Mouse (Mus musculus) heart, adult 18-20 months (tissue): Measurements from ENCODE around the gene Lrrc28. TPM values are rescaled to one million over a fixed set of nuclear protein-coding genes. Genes with fewer than 3 reads are reported as not detected.
A peak's percentile ranks its signal among the peaks of the same experiment; 100 is the strongest.
"Not testable (repeated sequence)": the region's sequence is repeated elsewhere in the genome, so short reads cannot be mapped to it uniquely, and the experiment has no call there.

Experiments
- DNase-seq, 2 experiments: peaks; one replicate each; pipeline ENCODE4 v3.0.0; 2021 to 2022; ENCODE audit warnings: mixed read lengths in 1 of 2
- total RNA-seq, 2 experiments: library from RNA; stranded (reverse); gene quantifications; 2 replicates each; pipeline ENCODE4 v1.2.3; 2021

Lrrc28 gene
- total RNA-seq, 2 experiments from 2014 or later: 12.8 to 13.9 TPM

DNA sequence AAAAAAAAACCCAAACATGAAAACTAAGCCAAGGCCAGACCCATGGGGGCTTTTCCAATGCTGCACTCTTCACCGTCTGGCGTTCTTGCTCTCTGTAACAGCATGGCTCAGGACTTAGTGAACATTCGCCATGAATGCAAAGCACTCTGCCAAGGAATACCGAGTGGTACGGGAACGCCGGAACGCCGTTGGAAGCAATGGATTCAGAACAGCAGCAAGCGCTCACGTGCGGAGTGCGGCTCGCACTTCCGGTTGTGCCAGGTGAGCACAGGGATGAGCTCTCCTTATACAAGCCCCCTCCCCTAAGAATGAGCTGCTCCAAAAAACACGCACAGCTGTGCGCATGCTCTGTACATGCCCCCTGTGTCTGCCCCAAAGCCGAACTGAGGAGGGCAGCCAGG is 116.2 kb downstream of the Lrrc28 start:
- no peak for DNase-seq

DNA sequence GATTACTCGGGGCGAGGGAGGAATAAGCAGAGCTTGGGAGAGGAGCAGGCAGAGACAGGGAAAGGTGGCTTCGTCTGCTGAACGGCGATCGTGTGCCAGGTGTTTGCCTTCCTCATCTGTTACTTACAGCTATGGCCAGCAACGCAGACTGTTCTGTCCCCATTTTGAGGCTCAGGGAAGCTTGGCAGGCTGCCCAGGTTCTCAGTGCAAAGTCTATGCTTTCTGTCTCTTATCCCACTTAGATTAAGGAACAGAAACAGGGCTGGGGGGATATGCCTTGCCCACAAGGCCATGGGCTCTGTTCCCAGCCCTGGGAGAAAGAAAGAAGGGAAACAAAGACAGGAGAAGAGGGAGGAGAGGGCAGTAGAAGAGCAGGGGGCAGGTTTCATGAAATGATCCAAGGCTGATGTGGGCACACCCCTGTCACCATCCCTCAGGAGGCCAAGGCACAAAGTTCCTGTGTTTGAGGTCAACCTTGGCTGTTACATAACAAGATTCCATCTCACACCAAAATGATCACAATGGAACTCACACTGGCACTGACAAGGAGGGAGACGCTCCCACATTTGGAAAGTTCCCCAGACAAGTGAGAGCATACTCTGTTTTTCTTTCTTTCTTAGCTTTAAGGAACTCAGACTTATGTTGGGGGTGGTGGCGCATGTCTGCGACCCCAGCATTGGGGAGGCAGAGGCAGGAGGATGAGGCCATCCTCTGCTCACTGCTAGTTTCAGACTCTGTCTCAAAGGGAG is 116.8 kb downstream of the Lrrc28 start:
- DNase-seq: peak; percentile 62 to 73

DNA sequence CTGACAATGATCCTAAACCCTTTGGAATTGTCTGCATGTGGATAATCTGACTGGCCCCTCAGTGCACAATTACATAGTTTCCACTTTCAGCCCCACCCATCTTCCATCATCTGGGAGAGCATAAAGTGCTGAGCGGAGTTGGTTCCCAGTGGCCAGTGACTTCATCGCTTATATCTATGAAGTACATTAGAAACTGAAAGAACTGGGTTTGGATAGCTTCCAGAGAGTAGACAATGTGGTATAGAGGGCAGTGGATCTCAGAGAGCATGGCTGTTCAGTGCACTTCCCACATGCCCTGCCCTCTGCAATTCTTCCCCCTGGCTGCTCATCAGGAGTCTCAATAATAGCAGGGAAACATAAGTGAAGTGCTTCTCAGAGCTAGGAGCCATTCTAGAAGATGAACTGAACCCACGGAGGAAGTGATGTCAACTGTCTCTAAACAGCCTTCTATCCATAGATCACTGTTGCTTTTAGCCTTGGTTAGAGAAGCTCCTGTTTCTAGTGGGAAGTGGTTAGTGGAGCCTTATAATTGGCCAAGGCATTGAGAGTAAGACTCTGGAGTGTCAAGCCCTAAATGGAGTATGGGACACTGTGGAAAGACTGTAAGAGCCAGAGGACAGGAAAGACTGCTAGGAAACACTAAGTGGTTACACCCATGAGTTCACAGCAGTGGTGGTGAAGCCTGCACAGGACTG is 119.0 kb downstream of the Lrrc28 start:
- DNase-seq: peak in 1 of 2 experiments; percentile 20

DNA sequence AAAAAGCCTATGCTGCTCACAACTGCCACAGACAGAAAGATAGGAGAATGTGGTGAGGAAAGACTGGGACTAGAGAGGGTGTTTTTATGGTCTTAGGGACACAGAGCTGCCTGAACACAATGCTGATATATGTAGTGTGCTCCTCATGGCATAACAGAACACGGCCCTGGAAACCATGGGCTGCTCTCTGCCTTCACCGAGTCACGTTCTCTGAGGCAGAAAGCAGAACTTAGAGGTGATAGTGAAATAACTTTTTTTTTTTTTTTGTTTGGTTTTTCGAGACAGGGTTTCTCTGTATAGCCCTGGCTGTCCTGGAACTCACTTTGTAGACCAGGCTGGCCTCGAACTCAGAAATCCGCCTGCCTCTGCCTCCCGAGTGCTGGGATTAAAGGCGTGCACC is 121.0 kb downstream of the Lrrc28 start:
- DNase-seq: not testable (repeated sequence)

DNA sequence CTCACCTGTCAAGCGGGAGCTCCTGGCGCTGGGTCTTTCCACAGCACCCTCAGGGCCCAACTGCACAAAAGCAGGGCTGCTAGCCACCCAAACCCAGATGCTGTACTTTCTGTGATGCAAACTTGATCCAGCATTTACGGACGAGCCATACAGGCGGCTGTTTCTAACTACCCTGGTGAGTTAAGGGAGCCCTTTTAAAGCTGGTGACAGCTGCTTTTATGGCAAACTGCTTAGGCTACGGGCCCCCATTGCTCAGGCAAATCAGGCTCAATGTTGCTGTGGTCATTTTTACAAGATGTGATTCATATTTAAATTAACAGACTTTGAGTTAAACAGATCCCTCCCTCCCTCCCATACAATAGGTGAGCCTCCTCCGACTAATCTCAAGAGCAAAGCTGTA is 121.7 kb downstream of the Lrrc28 start:
- DNase-seq: no peak

DNA sequence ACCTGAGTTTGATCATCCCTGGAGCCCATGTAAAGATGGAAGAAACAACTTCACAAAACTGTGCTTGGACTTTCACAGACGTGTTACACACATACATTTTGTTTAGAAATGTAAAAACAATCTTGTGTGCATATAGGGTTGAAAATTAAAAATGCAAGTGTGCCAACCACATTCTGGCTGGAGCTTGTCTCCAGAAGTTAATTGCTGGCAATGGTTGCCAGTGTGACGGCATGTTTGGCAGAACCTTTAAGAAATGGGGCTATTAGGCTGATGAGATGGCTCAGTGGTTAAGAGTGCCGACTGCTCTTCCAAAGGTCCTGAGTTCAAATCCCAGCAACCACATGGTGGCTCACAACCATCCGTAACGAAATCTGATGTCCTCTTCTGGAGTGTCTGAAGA is 123.3 kb downstream of the Lrrc28 start:
- not testable (repeated sequence) for DNase-seq

DNA sequence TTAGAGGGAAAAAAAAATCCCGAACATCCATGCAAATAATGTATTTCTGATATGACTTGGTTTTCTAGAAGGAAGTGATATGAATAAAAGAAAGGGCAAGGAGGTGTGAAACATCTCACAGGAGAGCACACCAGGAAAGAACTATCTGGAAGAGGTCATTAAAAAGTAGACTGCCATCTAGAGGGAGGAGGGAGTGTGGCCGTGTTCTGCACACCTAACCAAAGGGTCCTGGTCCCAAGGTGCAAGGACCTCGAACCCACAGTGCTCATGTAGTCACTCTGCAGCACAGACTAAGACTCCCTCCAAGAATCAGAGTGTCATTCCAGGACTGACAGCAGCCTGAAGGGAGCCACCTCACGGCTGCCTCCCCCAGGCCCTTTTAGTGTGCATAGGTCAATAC is 124.1 kb downstream of the Lrrc28 start:
- peak in 1 of 2 experiments; percentile 53 for DNase-seq

DNA sequence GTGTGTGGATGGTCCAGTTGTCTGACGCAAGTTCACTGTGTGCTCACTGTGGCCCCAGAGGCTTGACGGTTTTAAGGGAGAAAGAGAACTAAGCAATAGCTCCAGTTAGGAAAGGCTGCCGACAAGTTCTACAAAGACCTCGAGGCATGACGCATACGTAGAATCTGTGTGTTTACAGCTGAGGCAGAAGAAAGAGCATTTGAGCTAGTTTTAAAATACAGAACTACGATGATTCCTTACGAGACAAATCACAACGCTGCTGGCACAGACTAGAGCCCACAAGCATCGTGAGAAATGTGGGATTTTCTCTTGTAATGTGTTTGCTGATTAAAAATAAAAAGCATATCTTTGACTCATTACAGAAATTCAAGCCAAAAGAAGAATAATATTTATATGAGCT is 125.1 kb downstream of the Lrrc28 start:
- no peak for DNase-seq

DNA sequence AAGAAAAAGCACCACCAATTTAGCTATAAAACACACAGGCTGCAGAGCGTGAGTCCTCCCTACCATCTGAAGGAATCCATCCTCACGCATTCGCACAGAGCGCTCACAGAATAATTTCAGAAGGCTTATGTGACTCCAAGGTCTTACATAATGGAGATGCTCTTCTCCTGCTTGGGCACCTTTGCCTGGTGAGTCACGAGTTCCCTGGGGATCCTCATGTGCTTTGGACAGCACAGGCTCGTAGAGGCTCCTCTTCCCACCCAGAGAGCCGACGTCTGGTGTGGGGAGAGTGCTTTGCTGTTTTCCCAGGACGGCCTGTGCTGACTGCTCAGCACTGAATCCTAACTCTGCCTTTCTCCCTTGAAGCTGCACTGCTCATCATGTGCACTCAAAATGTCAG is 129.4 kb downstream of the Lrrc28 start:
- no peak for DNase-seq

DNA sequence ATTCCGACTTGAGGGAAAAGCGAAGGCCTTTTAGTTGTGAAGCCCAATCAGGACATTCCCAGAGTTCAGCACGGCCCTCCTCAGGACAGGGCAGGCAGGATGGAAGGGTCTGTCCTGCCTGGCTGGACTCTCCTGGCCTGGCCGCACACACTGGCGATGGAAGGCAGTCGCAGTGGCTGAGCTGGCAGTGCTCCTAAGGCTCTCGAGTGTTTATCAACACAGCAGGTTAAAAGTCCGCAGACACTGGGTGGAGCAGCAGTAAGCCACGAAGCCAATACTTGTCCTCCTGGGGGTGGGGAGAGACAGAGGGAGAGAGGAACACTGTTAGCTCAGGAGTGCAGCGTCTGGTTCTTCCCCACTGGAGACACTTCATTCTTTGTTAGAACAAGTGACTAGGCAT is 130.2 kb downstream of the Lrrc28 start:
- peak; percentile 77 to 84 for DNase-seq

DNA sequence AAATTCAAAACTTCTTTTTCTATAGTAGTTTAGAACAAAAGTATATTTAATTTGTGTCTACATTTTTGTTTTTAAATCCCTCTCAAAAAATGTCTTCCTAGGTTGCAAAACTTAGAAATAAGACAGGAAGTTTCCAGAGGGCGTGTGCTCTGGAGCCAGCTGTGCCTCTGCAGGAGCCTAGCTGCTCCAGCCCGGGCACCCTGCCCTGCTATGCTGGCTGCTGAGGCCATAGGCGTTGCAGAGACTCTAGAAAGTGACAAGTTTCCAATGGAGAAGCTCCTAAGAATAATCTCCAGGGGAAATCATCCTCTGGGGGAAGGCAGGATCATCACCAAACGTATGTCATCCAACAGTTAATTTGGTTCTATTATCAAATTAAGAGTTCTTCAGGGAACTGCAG is 130.7 kb downstream of the Lrrc28 start:
- peak; percentile 65 to 78 for DNase-seq

DNA sequence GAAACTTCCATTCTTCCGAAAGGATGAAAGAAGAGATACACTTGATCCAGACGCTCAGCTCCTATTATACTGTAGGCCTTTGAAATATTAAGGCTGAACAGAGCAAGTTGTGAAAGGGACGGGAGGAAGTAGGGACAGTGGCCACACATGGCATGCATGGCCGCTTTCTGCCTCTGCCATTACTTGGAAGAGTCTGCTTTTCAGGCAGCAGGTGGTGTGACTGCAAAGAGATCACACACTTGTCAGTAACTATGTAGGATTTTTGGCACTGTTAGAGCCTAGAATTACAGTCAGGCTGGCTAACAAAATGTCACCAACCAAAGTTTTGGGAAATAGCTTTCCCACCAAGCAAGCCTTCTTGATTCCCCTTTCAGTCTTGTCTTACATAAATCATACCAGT is 131.4 kb downstream of the Lrrc28 start:
- no peak for DNase-seq

DNA sequence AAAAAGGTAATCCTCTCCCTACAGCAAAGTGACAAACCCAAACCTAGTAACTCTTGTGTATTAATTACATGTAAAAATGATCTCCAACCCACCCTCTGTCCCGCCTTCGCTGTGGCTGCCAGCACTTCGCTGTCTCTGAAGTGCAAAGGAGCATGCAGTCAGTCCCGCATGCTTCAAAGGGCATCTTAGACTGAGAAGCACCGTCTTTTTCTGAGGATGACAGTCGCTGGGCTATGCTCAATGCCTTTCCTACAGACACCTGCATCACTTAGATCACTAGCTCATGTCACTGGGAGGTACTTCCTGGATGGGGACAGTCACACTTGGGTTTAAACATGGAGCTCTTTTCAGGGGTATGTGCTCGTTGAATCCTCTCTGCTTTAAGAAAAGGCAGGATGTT is 133.5 kb downstream of the Lrrc28 start:
- no peak for DNase-seq

DNA sequence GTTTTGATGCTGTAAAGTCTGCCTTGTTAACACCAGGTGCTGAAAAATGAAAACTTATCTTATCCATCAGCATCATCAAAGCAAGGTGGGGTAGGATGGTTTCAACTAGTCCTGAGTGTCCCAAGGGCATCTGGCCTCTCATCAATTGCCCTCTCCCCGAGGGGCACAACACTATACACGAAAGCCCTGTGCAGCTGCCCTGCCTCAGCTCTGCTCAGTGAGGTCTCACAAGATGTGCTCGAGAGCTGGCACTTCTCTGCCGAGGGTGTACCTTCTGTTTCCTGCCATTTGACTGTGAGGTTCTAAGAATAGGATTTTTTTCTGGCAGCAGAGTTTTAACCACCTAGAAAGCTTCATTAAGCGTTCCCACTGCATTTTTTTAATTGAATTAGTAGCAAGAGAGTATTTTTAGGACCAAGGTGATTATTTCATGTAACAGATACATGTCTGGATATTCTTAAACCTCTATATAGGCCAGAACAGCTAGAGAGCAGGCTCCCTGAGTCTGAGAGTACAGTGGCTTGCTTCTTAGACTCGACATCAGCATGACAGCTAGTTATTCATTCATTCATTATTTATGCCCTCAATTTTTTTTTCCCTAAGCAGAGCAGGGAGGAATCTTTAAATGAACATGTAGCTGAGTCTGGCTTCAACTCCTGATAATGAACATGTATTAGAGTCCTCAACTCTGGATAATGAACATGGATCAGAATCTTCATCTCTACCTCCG is 141.6 kb downstream of the Lrrc28 start:
- DNase-seq: peak in 1 of 2 experiments; percentile 36

DNA sequence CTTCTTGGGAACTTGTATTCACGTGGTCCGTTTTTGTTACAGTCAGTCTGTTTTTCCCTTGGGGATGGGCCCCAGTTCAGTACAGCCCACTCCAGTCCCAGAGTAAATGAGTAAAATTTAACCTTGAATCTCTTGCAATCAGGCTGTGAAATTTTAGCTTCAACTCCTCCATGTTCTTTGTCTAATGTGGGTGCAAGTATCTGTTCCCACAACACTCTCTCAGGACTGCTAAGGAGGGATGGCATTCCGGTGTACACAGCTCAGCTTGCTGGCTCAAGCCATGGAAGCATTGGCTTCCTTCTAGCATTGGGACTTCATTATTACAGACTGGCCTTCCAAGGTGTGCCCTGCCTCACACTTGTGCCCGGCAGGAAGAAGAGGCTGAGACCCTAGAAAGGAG is 142.4 kb downstream of the Lrrc28 start:
- no peak for DNase-seq

DNA sequence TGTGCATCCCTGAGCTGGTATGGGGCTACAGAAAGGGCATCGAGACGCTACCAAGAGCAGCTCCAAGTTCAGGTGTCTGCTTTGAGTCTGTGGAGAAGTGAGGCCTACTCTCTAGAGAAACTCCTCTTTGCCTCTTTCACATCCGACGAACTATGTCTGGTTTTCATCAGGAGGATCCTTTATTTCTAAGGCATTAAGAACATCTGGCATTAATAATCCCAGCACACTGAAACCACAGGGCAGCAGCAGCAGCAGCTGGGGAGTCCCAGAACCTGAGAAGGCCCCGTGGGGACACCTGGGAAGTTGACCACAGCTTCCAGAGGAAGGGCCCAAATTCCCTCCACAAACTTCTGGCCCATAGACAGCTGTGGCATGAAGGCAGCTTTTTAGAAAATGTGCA is 144.2 kb downstream of the Lrrc28 start:
- no peak for DNase-seq

DNA sequence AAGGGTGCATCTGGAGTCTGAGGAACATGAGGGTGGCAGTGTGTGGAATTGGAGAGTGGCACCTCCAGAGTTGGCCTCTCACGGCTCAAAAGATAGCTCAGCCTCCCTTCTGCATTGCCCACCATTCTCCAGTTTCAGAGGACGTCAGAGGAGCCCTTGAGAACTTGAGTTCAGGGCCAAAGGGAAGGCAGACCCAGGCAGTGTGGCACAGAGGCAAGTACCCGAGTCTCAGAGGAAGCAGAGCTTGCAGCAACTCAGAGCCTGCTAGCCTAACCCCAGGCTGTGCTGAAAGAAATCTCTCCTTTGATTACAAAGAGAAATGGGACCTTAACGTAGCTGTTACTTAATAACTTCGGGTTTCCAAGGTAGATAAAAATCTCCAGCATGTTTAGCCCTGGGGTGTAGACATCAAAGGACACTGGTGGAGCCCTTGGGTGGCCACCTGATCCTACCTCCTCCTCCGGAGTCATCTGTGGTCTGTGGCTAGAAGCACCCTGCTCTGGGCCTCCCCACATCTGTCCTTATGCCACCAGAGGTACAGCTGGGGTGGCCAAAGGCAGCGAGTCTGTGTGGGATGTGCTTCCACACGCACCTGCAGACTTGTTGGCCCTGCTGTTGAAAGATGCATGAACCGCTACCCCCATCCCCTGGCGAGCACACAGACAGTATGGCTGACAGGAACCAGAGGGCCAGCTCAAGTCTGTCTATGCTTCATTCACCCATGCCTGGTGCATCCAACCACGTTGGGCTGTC is 144.8 kb downstream of the Lrrc28 start:
- DNase-seq: no peak

DNA sequence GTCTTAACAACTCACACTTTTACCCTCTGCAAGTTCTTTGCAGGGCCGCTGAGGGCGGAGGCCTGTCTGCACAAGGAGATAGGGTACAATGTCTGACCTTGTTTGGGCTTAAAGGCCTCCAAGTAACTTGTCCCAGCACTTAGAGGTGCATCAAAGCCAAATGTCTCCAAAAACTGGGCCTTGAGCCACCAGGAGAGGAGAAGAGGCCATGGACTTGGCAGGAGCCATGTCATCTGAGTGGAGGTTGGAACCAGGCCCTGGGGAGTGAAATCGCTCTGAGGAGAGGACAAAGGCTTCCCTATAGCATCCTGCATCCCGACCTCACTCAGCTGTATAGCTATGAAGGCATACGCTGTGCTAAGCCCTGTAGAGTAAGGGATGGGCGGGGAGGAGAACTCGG is 145.6 kb downstream of the Lrrc28 start:
- DNase-seq: peak; percentile 83 to 86

DNA sequence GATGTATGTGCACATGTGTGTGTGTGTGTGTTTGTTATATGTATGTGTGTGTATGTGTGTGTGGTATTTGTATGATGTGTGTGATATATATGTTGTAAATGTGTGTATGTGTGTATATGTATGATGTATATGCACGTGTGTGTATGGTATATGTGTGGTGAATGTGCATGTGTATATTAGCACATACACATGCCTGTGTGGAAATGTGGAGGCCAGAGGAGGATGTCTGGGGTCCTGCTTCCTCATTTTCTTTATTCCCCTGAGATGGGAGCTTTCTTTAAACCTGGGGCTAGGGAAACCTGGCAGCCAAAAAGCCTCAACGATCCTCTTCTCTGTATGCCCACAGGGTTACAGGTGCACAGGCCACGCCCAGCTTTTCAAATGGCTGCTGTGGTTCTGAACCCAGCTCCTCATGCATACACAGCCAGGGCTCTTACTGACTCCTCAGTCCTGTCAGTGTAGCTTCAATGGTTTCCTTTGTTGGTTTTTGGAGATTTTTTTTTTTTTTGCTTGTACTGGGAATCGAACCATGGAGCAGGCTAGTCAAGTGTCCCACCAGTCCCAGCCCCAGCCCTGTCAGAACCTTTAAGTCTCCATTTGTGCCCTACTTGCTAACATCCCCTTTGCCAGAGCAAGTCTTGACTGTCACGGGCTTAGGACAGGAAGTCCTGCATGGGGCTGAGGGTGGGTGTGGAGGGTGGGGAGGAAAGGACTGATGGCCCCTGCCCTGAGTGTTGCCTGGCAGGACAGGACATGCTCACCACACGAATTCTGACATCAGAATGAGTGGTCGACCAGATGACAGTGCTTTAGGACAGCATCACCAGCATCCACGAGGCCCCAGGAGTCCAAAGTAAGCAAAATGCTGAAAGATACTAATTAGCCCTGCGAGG is 151.0 kb downstream of the Lrrc28 start:
- DNase-seq: no peak

DNA sequence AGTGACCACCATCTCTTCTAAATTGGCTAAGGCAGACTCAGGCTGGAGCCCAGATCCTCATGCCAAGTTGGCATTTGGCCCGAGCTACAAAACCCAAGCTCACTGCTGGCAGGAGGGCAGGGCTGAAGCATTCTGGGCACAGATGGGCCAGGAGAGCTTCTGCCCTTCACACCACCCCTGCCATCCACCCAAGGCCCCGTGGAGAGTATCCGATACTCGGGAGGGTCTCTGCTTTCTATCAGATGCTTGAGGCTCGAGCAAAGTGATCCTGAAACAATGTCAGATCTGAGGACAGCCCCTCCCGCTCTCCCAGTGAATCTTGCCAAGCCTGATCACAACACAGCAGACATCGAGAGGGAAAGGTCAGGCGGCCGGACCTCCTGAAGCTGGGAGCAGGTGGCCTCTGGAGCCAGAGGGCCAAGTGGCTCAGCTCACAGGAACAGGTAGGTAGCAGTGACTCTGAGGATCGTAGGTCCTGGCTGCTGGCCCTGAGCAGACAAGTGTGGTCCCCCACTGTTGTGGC is 157.1 kb downstream of the Lrrc28 start:
- peak; percentile 84 to 87 for DNase-seq
